In genomic region chr14:73543781-73544180, GRCm38 (mm10) we compare ENCODE assay signal across 24 mouse cellular contexts. TPM values are rescaled to one million over a fixed set of nuclear protein-coding genes. Genes with fewer than 3 reads are reported as not detected.
DNase-seq lines count a peak whose midpoint lies in the region; ATAC-seq lines count a peak whose summit lies in the region.
"Had no signal": no experiment of that assay in that cellular context is flagged by ENCODE, and none has a peak within 500 bp of the region (broad histone marks: within the 10 kb centered on the region; RNA-seq: fewer than 3 reads in every experiment).

No protein-coding gene starts in this region.

- peak; percentile 72 for DNase-seq in retina, postnatal 1 day
- no peak for DNase-seq in retina, embryonic 14.5 days (ENCODE audit: low spot score)
- no peak for DNase-seq in ovary, adult 18-20 months (ENCODE audit: low spot score)
- DNase-seq in layer of hippocampus, postnatal 14 days (ENCODE audit: low spot score in 2 of 2): no peak
- DNase-seq in adrenal gland, adult (ENCODE audit: inconsistent age in 2 of 2, low spot score in 1 of 2): no peak
- DNase-seq: adrenal gland, postnatal 10 days; adrenal gland, postnatal 36 days; cerebellum, adult 11-12 months; cerebellum, adult 8-10 months; cerebellum, postnatal 10 days; cerebellum, postnatal 36 days; embryo, embryonic 11 days; gastrocnemius, adult 2 months; gastrocnemius, postnatal 14 days; heart, adult 11 months had no signal

- H3K4me2 ChIP-seq in forebrain, embryonic 13.5 days: no peak overlapping the region
- no peak overlapping the region for H3K4me2 ChIP-seq in forebrain, embryonic 16.5 days (ENCODE audit: low read length)
- H3K4me2 ChIP-seq: embryonic facial prominence, embryonic 13.5 days; heart, embryonic 11.5 days; hindbrain, embryonic 12.5 days; hindbrain, embryonic 15.5 days had no signal

- H3K4me3 ChIP-seq in forebrain, embryonic 13.5 days: no peak overlapping the region
- no peak overlapping the region for H3K4me3 ChIP-seq in forebrain, embryonic 16.5 days (replicated peaks; ENCODE audit: low read length)
- H3K4me3 ChIP-seq: embryonic facial prominence, embryonic 10.5 days; embryonic facial prominence, embryonic 13.5 days; erythroblast, embryonic 14.5 days; gastrocnemius, adult 2 months; hindbrain, embryonic 12.5 days; hindbrain, embryonic 15.5 days had no signal

- H3K9ac ChIP-seq in forebrain, embryonic 13.5 days: no peak overlapping the region
- no peak overlapping the region for H3K9ac ChIP-seq in forebrain, embryonic 16.5 days (replicated peaks; ENCODE audit: low read depth, low read length)
- H3K9ac ChIP-seq: embryonic facial prominence, embryonic 13.5 days; hindbrain, embryonic 12.5 days; hindbrain, embryonic 15.5 days had no signal

- peak; percentile 84; the same call in 1 of the 2 replicates for ATAC-seq in forebrain, embryonic 13.5 days
- ATAC-seq in forebrain, embryonic 16.5 days: peak; percentile 65
- ATAC-seq: activated CD4-positive, CD25-positive, alpha-beta regulatory T cell, adult 4 months had no signal

- H3K4me1 ChIP-seq in forebrain, embryonic 13.5 days: peaks cover 5% of the 10 kb centered on the region; the same call in 1 of the 2 replicates
- H3K4me1 ChIP-seq in forebrain, embryonic 16.5 days (replicated peaks; ENCODE audit: control insufficient read depth, insufficient read depth, low read length): no peaks in the 10 kb centered on the region
- H3K4me1 ChIP-seq: embryonic facial prominence, embryonic 10.5 days; embryonic facial prominence, embryonic 13.5 days; hindbrain, embryonic 12.5 days; hindbrain, embryonic 15.5 days had no signal

- no peak overlapping the region for H3K27ac ChIP-seq in forebrain, embryonic 13.5 days
- no peak overlapping the region for H3K27ac ChIP-seq in forebrain, embryonic 16.5 days (ENCODE audit: low read length)
- H3K27ac ChIP-seq: embryonic facial prominence, embryonic 10.5 days; embryonic facial prominence, embryonic 13.5 days; gastrocnemius, adult 2 months; hindbrain, embryonic 12.5 days; hindbrain, embryonic 15.5 days had no signal

- no peaks in the 10 kb centered on the region for H3K27me3 ChIP-seq in forebrain, embryonic 13.5 days
- no peaks in the 10 kb centered on the region for H3K27me3 ChIP-seq in forebrain, embryonic 16.5 days (replicated peaks; ENCODE audit: control insufficient read depth, insufficient read depth, low read length)
- H3K27me3 ChIP-seq: embryonic facial prominence, embryonic 13.5 days; hindbrain, embryonic 12.5 days; hindbrain, embryonic 15.5 days had no signal

- no peaks in the 10 kb centered on the region for H3K36me3 ChIP-seq in forebrain, embryonic 13.5 days (ENCODE audit: poor library complexity, severe bottlenecking)
- no peaks in the 10 kb centered on the region for H3K36me3 ChIP-seq in forebrain, embryonic 16.5 days (ENCODE audit: control insufficient read depth, insufficient read depth)
- H3K36me3 ChIP-seq: embryonic facial prominence, embryonic 10.5 days; embryonic facial prominence, embryonic 13.5 days; hindbrain, embryonic 12.5 days; hindbrain, embryonic 15.5 days had no signal

- no peaks in the 10 kb centered on the region for H3K9me3 ChIP-seq in forebrain, embryonic 13.5 days (replicated peaks)
- no peaks in the 10 kb centered on the region for H3K9me3 ChIP-seq in forebrain, embryonic 16.5 days (ENCODE audit: control insufficient read depth, low read length)
- H3K9me3 ChIP-seq: embryonic facial prominence, embryonic 10.5 days; embryonic facial prominence, embryonic 13.5 days; hindbrain, embryonic 12.5 days; hindbrain, embryonic 15.5 days had no signal

- 10% methylated on average over 6 of the region's 6 CpGs for WGBS in forebrain, embryonic 13.5 days
- WGBS in forebrain, embryonic 16.5 days: 8% methylated on average over 6 of the region's 6 CpGs

RNA-seq across cellular contexts. Expression of gene Nudt15, which starts 4.3 kb away (rescaled TPM):
- polyA plus RNA-seq in forebrain, embryonic 13.5 days (2015; fragmentation: Nextera tagmentation; extraction: Ambion mirVana): 7.9 and 10.0 TPM in 2 replicates
- polyA plus RNA-seq in forebrain, embryonic 16.5 days (2015; fragmentation: Nextera tagmentation; extraction: Ambion mirVana): 7.1 and 7.6 TPM in 2 replicates
- total RNA-seq in layer of hippocampus, postnatal 14 days (2021): 1 to 10 TPM; 6.2 to 8.8 TPM

RNA-seq across cellular contexts. Expression of gene Sucla2, which starts 18.7 kb away (rescaled TPM):
- polyA plus RNA-seq in forebrain, embryonic 13.5 days (2015; fragmentation: Nextera tagmentation; extraction: Ambion mirVana): 103 and 110 TPM in 2 replicates
- polyA plus RNA-seq in forebrain, embryonic 16.5 days (2015; fragmentation: Nextera tagmentation; extraction: Ambion mirVana): 108 and 110 TPM in 2 replicates
- 100 to 1,000 TPM; 153 to 156 TPM for total RNA-seq in layer of hippocampus, postnatal 14 days (2021)

RNA-seq across cellular contexts. Expression of gene Med4, which starts 34.0 kb away (rescaled TPM):
- 112 and 124 TPM in 2 replicates for polyA plus RNA-seq in forebrain, embryonic 13.5 days (2015; fragmentation: Nextera tagmentation; extraction: Ambion mirVana)
- polyA plus RNA-seq in forebrain, embryonic 16.5 days (2015; fragmentation: Nextera tagmentation; extraction: Ambion mirVana): 106 and 110 TPM in 2 replicates
- 10 to 100 TPM; 29.5 to 31.3 TPM for total RNA-seq in layer of hippocampus, postnatal 14 days (2021)
